19 mouse cellular contexts compared by ENCODE assay signal in the genomic region with DNA sequence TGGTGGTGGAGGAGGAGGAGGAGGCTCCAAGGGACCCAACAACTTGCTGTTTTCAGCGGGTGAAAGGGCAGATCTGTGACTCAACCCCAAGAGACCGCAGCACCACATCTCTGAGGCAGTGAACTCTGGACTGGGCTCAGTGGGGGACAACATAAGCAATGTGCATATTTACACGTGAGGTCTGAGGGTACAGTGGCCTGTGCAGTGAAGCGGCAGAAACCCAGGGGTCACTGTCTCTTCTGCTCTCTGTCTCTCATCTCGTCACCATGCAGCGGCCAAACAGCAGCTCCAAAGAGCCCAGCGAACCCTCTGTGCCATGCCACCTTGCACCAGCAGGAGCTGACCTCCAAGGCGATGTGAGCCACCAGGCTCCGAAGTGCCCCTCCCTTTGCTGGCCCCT. TPM values are rescaled to one million over a fixed set of nuclear protein-coding genes. Genes with fewer than 3 reads are reported as not detected.
DNase-seq lines count a peak whose midpoint lies in the region; ATAC-seq lines count a peak whose summit lies in the region.
"Had no signal": no experiment of that assay in that cellular context is flagged by ENCODE, and none has a peak within 500 bp of the region (broad histone marks: within the 10 kb centered on the region; RNA-seq: fewer than 3 reads in every experiment).

No protein-coding gene starts in this region.

- no peaks in the 10 kb centered on the region for H3K9me3 ChIP-seq in hindbrain, embryonic 10.5 days
- H3K9me3 ChIP-seq in hindbrain, embryonic 16.5 days (ENCODE audit: control insufficient read depth, low read length), result no peaks in the 10 kb centered on the region
- no peaks in the 10 kb centered on the region for H3K9me3 ChIP-seq in liver, embryonic 15.5 days (replicated peaks)
- H3K9me3 ChIP-seq: embryonic facial prominence, embryonic 12.5 days; limb, embryonic 10.5 days; liver, embryonic 13.5 days had no signal

- H3K27ac ChIP-seq in hindbrain, embryonic 10.5 days, result peak overlapping the region; percentile 53; the same call in 1 of the 2 replicates
- H3K27ac ChIP-seq in hindbrain, embryonic 16.5 days (ENCODE audit: low read depth, low read length), result no peak overlapping the region
- peak overlapping the region; percentile 38; the same call in 1 of the 2 replicates for H3K27ac ChIP-seq in liver, embryonic 15.5 days (replicated peaks)
- H3K27ac ChIP-seq: embryonic facial prominence, embryonic 12.5 days; limb, embryonic 10.5 days; liver, embryonic 13.5 days had no signal

- no peak overlapping the region for H3K4me3 ChIP-seq in hindbrain, embryonic 10.5 days
- H3K4me3 ChIP-seq in hindbrain, embryonic 16.5 days (ENCODE audit: low read length), result no peak overlapping the region
- H3K4me3 ChIP-seq in liver, embryonic 15.5 days (replicated peaks), result no peak overlapping the region
- H3K4me3 ChIP-seq: embryonic facial prominence, embryonic 12.5 days; limb, embryonic 10.5 days; liver, embryonic 13.5 days had no signal

- peaks cover 50% of the 10 kb centered on the region for H3K4me1 ChIP-seq in hindbrain, embryonic 10.5 days (replicated peaks)
- no peaks in the 10 kb centered on the region for H3K4me1 ChIP-seq in hindbrain, embryonic 16.5 days (ENCODE audit: control insufficient read depth, insufficient read depth, low read depth, low read length)
- peaks cover 56% of the 10 kb centered on the region for H3K4me1 ChIP-seq in liver, embryonic 15.5 days (replicated peaks)

- H3K27me3 ChIP-seq in hindbrain, embryonic 10.5 days (ENCODE audit: insufficient read depth, poor library complexity, severe bottlenecking), result peaks cover 6% of the 10 kb centered on the region; the same call in 1 of the 2 replicates
- H3K27me3 ChIP-seq in hindbrain, embryonic 16.5 days (replicated peaks; ENCODE audit: control insufficient read depth, insufficient read depth, low read length), result no peaks in the 10 kb centered on the region
- peaks cover 51% of the 10 kb centered on the region; the same call in 1 of the 2 replicates for H3K27me3 ChIP-seq in liver, embryonic 15.5 days
- H3K27me3 ChIP-seq: embryonic facial prominence, embryonic 12.5 days had no signal

- no peak overlapping the region for H3K9ac ChIP-seq in hindbrain, embryonic 16.5 days (ENCODE audit: low read depth, low read length)
- no peak overlapping the region for H3K9ac ChIP-seq in liver, embryonic 15.5 days
- H3K9ac ChIP-seq: embryonic facial prominence, embryonic 12.5 days; forebrain, postnatal 0 days; liver, embryonic 13.5 days had no signal

- ATAC-seq in hindbrain, embryonic 16.5 days, result no peak
- no peak for ATAC-seq in liver, embryonic 15.5 days (ENCODE audit: insufficient read depth)
- no peak for ATAC-seq in cerebellum, adult (ENCODE audit: insufficient number of reproducible peaks, low FRiP score, low TSS enrichment)
- no peak for ATAC-seq in megakaryocyte, adult 5-6 weeks (ENCODE audit: poor library complexity, severe bottlenecking)
- ATAC-seq: forebrain, postnatal 0 days had no signal

- H3K4me2 ChIP-seq in hindbrain, embryonic 16.5 days (ENCODE audit: low read length), result no peak overlapping the region
- H3K4me2 ChIP-seq in liver, embryonic 15.5 days, result no peak overlapping the region
- H3K4me2 ChIP-seq: embryonic facial prominence, embryonic 12.5 days; liver, embryonic 13.5 days; midbrain, embryonic 11.5 days had no signal

- peaks cover 17% of the 10 kb centered on the region for H3K36me3 ChIP-seq in hindbrain, embryonic 10.5 days
- H3K36me3 ChIP-seq in hindbrain, embryonic 16.5 days (ENCODE audit: control insufficient read depth, insufficient read depth, low read length), result no peaks in the 10 kb centered on the region
- H3K36me3 ChIP-seq in liver, embryonic 15.5 days (replicated peaks), result no peaks in the 10 kb centered on the region
- H3K36me3 ChIP-seq: embryonic facial prominence, embryonic 12.5 days; limb, embryonic 10.5 days; liver, embryonic 13.5 days had no signal

- DNase-seq in hindbrain, embryonic 10.5 days (ENCODE audit: low spot score), result no peak
- no peak for DNase-seq in liver
- DNase-seq in kidney, postnatal 10 days, result peak; percentile 74
- DNase-seq: cerebellum, adult 11-12 months; cerebellum, postnatal 10 days; forebrain, postnatal 0 days; gastrocnemius, postnatal 14 days; heart, postnatal 4 days; liver, embryonic 13.5 days; right cerebral cortex, adult 18-20 months; right cerebral cortex, postnatal 4 days; thymus, postnatal 25 days had no signal

- WGBS in hindbrain, embryonic 10.5 days, result 79% methylated on average over 9 of the region's 9 CpGs
- 83% methylated on average over 9 of the region's 9 CpGs for WGBS in hindbrain, embryonic 16.5 days
- 68% methylated on average over 9 of the region's 9 CpGs for WGBS in liver, embryonic 15.5 days (ENCODE audit: insufficient replicate concordance)

RNA-seq across cellular contexts. Expression of a gene that starts 49.1 kb away (rescaled TPM):
- 23.4 and 26.1 TPM in 2 replicates for polyA plus RNA-seq in hindbrain, embryonic 10.5 days (2016; fragmentation: Nextera tagmentation; extraction: Ambion mirVana)
- 16.9 and 18.0 TPM in 2 replicates for polyA plus RNA-seq in hindbrain, embryonic 16.5 days (2015; fragmentation: Nextera tagmentation; extraction: Ambion mirVana)
- polyA plus RNA-seq in liver, embryonic 15.5 days (2015; fragmentation: Nextera tagmentation; extraction: Ambion mirVana), result 9.7 and 12.0 TPM in 2 replicates
- 0.09 TPM in 1 of 2 replicates, not detected in the other for total RNA-seq in megakaryocyte, adult 5-6 weeks (2015)
- total RNA-seq in megakaryocyte, adult 5-6 weeks (2017), result 0.16 TPM in 1 of 2 replicates, not detected in the other
